Mouse (Mus musculus): ENCODE results near the gene Dab1. TPM values are rescaled to one million over a fixed set of nuclear protein-coding genes. Genes with fewer than 3 reads are reported as not detected.

Dab1 gene
- polyA plus RNA-seq, 1 experiment, result 1.1 TPM

DNA sequence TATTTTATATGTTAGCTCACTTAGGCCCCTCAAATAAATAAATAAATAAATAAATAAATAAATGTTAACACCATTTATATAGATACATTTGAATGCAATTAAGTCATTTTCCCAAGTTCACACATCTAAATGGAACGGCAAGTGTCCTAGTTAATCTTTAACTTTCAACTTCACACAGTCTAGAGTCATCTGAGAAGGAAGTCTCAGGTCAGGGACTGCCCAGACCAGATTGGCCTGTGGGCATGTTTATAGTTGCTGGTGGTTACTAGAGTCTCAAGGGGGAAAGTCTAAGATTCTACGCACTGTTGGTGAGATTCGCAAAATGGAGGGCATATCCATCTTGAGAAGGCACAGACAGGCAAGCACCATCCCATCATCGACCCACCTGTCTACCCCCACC lies 96.4 kb downstream of the Dab1 start:
- H3K4me1 ChIP-seq (ENCODE audit: control insufficient read depth, insufficient read depth, low read length), result no peaks in the 10 kb centered on the region
- no peaks in the 10 kb centered on the region for H3K27me3 ChIP-seq (ENCODE audit: control insufficient read depth, insufficient read depth, low read length)
- no peaks in the 10 kb centered on the region for H3K36me3 ChIP-seq (ENCODE audit: control insufficient read depth, insufficient read depth, low read length)
- H3K27ac ChIP-seq (ENCODE audit: control insufficient read depth, insufficient read depth, low read depth, low read length), result no peak overlapping the region
- H3K4me3 ChIP-seq (ENCODE audit: control insufficient read depth, low read depth, low read length), result no peak overlapping the region
- TF ChIP-seq CTCF (IDR thresholded peaks at IDR 0.05; ENCODE audit: control insufficient read depth, insufficient read depth, insufficient replicate concordance, low read depth, low read length), result no peak
- no peak for TF ChIP-seq POLR2A (IDR thresholded peaks at IDR 0.05; ENCODE audit: control insufficient read depth, low read depth, low read length)

DNA sequence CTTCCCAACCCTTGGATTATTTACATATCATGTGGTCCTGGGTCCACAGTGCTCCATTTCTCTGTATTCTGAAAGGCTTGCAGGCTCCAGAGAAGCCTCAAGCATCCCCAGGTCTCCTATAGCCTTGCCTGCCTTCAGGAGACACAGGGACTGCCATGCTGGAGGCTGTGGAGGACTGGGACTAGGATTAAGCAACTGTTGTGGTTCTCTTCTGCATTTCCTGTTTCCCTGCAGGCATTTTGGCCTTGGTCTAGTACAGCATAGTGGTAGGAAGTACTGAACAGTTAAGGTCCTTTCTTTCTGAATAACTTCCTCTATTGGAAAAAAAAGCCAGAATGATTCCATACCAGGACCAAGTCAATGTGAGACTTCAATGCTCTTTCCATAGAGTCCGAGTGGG lies 103.6 kb downstream of the Dab1 start:
- Histone ChIP-seq H3K4me3 (ENCODE audit: control insufficient read depth, low read depth, low read length) (no peak overlapping the region), H3K27ac (ENCODE audit: control insufficient read depth, insufficient read depth, low read depth, low read length) (no peak overlapping the region), H3K27me3 (ENCODE audit: control insufficient read depth, insufficient read depth, low read length) (no peaks in the 10 kb centered on the region), H3K4me1 (ENCODE audit: control insufficient read depth, insufficient read depth, low read length) (no peaks in the 10 kb centered on the region), H3K36me3 (ENCODE audit: control insufficient read depth, insufficient read depth, low read length) (no peaks in the 10 kb centered on the region)
- TF ChIP-seq POLR2A (IDR thresholded peaks at IDR 0.05; ENCODE audit: control insufficient read depth, low read depth, low read length) (no peak), CTCF (IDR thresholded peaks at IDR 0.05; ENCODE audit: control insufficient read depth, insufficient read depth, insufficient replicate concordance, low read depth, low read length) (no peak)

DNA sequence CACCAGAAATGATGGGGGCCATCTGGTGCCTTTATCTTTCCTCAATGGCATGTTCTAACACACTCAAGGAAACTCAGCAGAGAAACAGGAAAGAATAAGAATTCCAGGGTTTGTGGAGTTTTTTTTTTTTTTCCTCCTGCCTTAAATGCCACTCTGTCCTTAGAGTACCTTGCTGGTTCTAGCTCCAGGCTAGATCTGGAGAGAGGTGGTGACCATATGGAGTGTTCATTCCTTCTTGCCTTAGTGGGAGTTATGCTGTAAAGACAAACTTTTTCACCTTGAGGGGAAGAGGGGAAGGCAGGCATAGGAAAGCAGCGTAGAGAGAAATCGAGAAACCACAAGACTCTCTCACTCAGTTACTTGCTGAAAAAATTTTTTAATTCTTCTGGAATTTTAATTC lies 107.3 kb downstream of the Dab1 start:
- H3K27ac ChIP-seq (ENCODE audit: control insufficient read depth, insufficient read depth, low read depth, low read length), result no peak overlapping the region
- TF ChIP-seq CTCF (IDR thresholded peaks at IDR 0.05; ENCODE audit: control insufficient read depth, insufficient read depth, insufficient replicate concordance, low read depth, low read length), result no peak
- H3K4me1 ChIP-seq (ENCODE audit: control insufficient read depth, insufficient read depth, low read length), result no peaks in the 10 kb centered on the region
- H3K4me3 ChIP-seq (ENCODE audit: control insufficient read depth, low read depth, low read length), result no peak overlapping the region
- H3K36me3 ChIP-seq (ENCODE audit: control insufficient read depth, insufficient read depth, low read length), result no peaks in the 10 kb centered on the region
- no peaks in the 10 kb centered on the region for H3K27me3 ChIP-seq (ENCODE audit: control insufficient read depth, insufficient read depth, low read length)

DNA sequence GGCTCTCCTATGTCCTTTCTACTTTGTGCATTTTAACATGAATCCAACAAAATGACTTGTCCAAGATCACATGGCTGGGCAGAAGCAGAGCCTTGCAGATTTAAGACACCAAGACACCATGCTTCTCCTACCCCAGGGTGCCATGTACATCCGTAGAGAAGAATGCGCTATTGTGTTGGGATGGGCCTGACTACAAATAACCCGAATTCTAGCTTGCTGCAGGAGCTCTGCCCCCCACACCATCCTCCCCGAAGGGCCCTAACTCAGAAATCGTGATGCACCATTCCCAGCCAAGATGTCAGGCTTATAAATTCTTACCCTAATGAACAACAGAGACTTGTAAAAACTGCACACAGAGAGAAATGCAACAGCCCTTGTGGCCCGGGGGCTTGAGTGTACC lies 118.0 kb downstream of the Dab1 start:
- H3K27me3 ChIP-seq (ENCODE audit: control insufficient read depth, insufficient read depth, low read length), result no peaks in the 10 kb centered on the region
- TF ChIP-seq POLR2A (IDR thresholded peaks at IDR 0.05; ENCODE audit: control insufficient read depth, low read depth, low read length) (no peak), CTCF (IDR thresholded peaks at IDR 0.05; ENCODE audit: control insufficient read depth, insufficient read depth, insufficient replicate concordance, low read depth, low read length) (no peak)
- no peaks in the 10 kb centered on the region for H3K36me3 ChIP-seq (ENCODE audit: control insufficient read depth, insufficient read depth, low read length)
- H3K4me1 ChIP-seq (ENCODE audit: control insufficient read depth, insufficient read depth, low read length), result peaks cover 5% of the 10 kb centered on the region
- no peak overlapping the region for H3K4me3 ChIP-seq (ENCODE audit: control insufficient read depth, low read depth, low read length)
- H3K27ac ChIP-seq (ENCODE audit: control insufficient read depth, insufficient read depth, low read depth, low read length), result no peak overlapping the region

DNA sequence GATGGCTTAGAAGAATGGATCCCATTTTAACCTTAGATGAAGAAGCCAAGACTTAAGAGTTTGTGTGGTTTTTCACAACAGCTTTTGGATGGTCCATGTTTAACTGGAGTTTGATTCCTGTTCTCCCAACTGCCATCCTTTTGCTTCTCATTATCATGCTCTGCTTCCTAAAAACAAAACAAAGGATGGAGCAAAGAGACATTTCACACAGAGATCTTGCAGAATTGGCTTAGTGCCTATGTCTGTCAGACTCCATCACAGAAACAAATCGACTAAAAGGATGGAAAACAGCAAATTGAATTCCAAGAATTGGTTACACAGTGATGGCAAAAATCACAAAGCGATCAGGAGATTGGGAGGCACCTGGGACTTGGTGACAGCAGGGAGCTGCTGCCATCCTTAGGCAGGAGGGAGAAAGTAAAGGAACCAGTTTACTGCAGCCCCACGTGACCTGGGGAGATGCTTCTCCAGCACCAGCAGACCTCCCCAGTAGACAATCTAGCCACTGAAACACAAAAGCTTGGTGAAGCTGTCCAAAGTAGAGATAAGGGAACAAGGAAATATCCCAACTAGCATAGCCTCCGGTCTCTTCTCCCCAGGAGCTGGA lies 132.2 kb downstream of the Dab1 start:
- Histone ChIP-seq H3K36me3 (ENCODE audit: control insufficient read depth, insufficient read depth, low read length) (no peaks in the 10 kb centered on the region), H3K4me1 (ENCODE audit: control insufficient read depth, insufficient read depth, low read length) (no peaks in the 10 kb centered on the region), H3K27ac (ENCODE audit: control insufficient read depth, insufficient read depth, low read depth, low read length) (no peak overlapping the region), H3K27me3 (ENCODE audit: control insufficient read depth, insufficient read depth, low read length) (no peaks in the 10 kb centered on the region), H3K4me3 (ENCODE audit: control insufficient read depth, low read depth, low read length) (no peak overlapping the region)
- TF ChIP-seq POLR2A (IDR thresholded peaks at IDR 0.05; ENCODE audit: control insufficient read depth, low read depth, low read length) (no peak), CTCF (IDR thresholded peaks at IDR 0.05; ENCODE audit: control insufficient read depth, insufficient read depth, insufficient replicate concordance, low read depth, low read length) (no peak)

DNA sequence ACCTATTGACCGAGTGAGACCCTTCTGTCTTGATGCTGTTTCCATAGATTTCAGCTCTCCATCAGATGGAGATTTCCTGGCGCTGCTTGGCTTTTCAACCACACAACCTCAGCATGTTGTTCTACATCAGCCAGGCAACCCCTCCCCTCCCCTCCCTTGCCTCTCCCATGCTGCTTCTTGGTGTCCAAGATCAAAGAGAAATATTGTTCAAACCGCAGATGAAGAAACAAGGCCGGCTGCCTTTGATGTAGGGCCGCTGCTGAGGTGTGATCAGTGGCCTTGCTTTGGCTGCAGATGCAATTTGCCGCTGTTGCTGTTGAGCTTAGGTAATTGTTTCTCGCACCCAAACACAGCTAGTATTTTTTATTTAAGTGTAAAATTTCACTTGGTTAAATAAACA lies 135.4 kb downstream of the Dab1 start:
- H3K27me3 ChIP-seq (ENCODE audit: control insufficient read depth, insufficient read depth, low read length), result no peaks in the 10 kb centered on the region
- H3K4me1 ChIP-seq (ENCODE audit: control insufficient read depth, insufficient read depth, low read length), result no peaks in the 10 kb centered on the region
- no peak overlapping the region for H3K27ac ChIP-seq (ENCODE audit: control insufficient read depth, insufficient read depth, low read depth, low read length)
- no peak overlapping the region for H3K4me3 ChIP-seq (ENCODE audit: control insufficient read depth, low read depth, low read length)
- TF ChIP-seq CTCF (IDR thresholded peaks at IDR 0.05; ENCODE audit: control insufficient read depth, insufficient read depth, insufficient replicate concordance, low read depth, low read length) (no peak), POLR2A (IDR thresholded peaks at IDR 0.05; ENCODE audit: control insufficient read depth, low read depth, low read length) (no peak)
- no peaks in the 10 kb centered on the region for H3K36me3 ChIP-seq (ENCODE audit: control insufficient read depth, insufficient read depth, low read length)

DNA sequence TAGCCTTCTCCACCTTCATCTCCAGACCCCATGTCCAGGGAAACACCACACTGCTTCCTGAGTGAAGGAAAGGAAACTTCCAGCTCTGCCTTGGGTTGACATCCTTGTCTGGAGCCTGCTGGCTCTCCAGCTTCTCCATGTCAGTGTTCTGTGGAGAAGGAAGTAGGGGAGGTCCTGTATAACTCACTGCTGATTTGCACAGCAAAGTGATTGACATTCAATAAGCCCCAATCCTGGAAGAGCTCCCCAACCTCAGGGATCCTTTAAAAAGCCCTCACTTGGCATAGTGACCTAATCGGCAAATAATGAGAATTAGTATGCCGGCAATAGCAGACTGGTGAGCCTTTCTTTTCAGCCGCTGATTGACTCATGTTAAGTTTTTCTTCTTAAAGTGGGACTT lies 138.1 kb downstream of the Dab1 start:
- no peaks in the 10 kb centered on the region for H3K4me1 ChIP-seq (ENCODE audit: control insufficient read depth, insufficient read depth, low read length)
- TF ChIP-seq POLR2A (IDR thresholded peaks at IDR 0.05; ENCODE audit: control insufficient read depth, low read depth, low read length) (no peak), CTCF (IDR thresholded peaks at IDR 0.05; ENCODE audit: control insufficient read depth, insufficient read depth, insufficient replicate concordance, low read depth, low read length) (no peak)
- H3K27me3 ChIP-seq (ENCODE audit: control insufficient read depth, insufficient read depth, low read length), result no peaks in the 10 kb centered on the region

DNA sequence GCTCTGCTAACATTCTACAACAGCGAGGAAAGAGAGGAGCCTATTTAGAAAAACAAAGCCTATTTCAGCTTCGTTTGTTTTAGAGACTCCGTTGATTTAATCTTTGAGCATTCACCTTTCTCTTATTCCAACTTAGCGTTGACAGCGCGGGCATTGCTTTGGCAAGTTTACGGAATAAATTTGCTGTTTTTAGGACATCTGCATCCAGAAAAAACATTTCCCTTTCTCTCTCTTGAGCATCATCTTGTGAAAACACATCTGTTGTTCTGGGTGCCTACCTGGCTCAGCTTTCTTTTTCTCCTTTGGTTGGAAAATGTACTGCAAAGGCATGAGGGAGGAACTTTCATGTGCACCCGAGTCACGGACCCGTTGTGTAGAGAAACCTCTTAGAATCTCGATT lies 143.3 kb downstream of the Dab1 start:
- Histone ChIP-seq H3K36me3 (ENCODE audit: control insufficient read depth, insufficient read depth, low read length) (no peaks in the 10 kb centered on the region), H3K4me3 (ENCODE audit: control insufficient read depth, low read depth, low read length) (no peak overlapping the region), H3K4me1 (ENCODE audit: control insufficient read depth, insufficient read depth, low read length) (no peaks in the 10 kb centered on the region), H3K27ac (ENCODE audit: control insufficient read depth, insufficient read depth, low read depth, low read length) (no peak overlapping the region), H3K27me3 (ENCODE audit: control insufficient read depth, insufficient read depth, low read length) (no peaks in the 10 kb centered on the region)
- TF ChIP-seq POLR2A (IDR thresholded peaks at IDR 0.05; ENCODE audit: control insufficient read depth, low read depth, low read length), result no peak
- no peak for TF ChIP-seq CTCF (IDR thresholded peaks at IDR 0.05; ENCODE audit: control insufficient read depth, insufficient read depth, insufficient replicate concordance, low read depth, low read length)

More for the DNA sequence above, 138.1 kb downstream of the Dab1 start:
- Histone ChIP-seq H3K4me3 (ENCODE audit: control insufficient read depth, low read depth, low read length) (no peak overlapping the region), H3K27ac (ENCODE audit: control insufficient read depth, insufficient read depth, low read depth, low read length) (no peak overlapping the region), H3K36me3 (ENCODE audit: control insufficient read depth, insufficient read depth, low read length) (no peaks in the 10 kb centered on the region)
